Mouse (Mus musculus) layer of hippocampus, adult 9-11 months (tissue): ENCODE measurements around the gene Nol4l.
"Not testable (repeated sequence)": the region's sequence is repeated elsewhere in the genome, so short reads cannot be mapped to it uniquely, and the experiment has no call there.

Experiments
- DNase-seq: peaks from one replicate; pipeline ENCODE4 v3.0.0; 2022

Gene Nol4l

DNA sequence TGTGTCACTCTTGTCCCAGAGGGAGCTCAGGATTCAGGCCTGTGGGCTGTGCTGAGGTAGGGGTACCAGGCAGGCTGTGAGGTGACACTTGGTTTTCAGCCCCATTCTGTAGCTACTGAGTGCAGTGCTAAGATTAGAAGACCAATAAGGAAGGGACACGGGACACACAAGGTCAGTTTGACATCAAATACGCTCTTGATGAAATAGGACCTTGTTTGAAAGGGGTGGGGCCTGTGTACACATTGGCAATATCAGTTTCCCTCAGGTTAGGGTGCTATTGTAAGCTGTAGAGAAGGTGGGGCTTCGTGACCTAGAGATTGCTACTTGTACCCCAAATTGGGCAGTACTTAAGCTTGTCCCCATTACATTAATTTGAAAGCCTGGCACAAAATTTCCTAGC, 124.9 kb downstream of the Nol4l start:
- no peak for DNase-seq

DNA sequence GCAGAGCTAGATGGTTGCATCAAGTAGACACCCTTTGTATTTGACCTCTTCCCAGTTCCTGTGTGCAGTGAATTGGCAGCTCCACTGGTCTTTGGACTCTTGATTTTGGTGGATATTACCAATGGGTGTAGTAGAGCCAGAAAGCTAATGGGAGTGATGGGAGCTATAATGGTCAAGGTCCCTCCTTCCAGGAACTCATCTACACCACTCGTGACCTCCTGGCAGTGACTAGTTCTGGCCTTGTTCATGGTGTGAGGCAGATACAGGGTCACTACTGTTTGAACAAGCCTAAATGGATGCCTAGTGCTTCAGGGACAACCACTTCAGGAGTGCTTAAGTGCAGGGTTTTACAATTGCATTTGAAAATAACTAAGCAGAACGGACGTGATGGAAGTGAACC, 125.7 kb downstream of the Nol4l start:
- DNase-seq: no peak

DNA sequence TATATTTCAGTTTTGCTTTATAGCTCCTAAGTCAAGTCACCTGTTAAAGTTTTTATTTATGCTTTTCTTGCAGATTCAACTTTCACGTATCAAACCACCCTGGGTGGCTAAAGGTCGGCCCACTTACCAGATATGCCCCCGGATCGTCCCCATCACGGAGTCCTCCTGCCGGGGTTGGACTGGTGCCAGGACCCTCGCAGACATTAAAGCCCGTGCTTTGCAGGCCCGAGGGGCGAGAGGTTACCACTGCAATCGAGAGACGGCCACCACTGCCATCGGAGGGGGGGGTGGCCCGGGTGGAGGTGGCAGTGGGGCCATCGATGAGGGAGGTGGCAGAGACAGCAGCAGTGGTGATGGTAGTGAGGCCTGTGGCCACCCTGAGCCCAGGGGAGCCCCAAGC, 130.6 kb downstream of the Nol4l start:
- DNase-seq: no peak

DNA sequence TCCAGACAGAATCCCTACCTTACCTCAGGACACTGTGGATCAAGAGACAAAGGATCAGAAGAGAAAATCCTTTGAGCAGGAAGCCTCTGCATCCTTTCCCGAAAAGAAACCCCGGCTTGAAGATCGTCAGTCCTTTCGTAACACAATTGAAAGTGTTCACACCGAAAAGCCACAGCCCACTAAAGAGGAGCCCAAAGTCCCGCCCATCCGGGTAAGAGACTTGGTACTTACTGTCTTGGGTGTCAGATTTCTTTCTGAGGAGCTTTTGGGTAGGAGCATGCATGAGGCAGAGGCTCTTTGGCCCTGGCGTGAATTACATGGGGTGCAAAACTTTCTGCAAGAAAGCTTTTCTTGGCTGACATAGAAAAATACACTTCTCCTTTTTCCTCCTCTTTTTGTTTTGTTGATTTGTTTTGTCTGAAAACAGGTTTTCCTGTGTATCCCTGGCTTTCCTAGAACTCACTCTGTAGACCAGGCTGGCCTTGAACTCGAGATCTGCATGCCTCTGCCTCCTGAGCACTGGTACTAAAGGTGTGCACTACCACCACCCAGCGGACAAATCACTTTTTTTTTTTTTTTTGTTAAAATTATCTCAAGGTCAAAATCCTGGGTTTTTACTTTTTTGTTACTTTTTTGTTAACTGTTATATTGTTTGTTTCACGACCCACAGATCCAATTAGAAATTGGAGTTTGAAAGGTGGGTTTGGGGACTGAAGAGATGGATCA, 131.8 kb downstream of the Nol4l start:
- DNase-seq: no peak

DNA sequence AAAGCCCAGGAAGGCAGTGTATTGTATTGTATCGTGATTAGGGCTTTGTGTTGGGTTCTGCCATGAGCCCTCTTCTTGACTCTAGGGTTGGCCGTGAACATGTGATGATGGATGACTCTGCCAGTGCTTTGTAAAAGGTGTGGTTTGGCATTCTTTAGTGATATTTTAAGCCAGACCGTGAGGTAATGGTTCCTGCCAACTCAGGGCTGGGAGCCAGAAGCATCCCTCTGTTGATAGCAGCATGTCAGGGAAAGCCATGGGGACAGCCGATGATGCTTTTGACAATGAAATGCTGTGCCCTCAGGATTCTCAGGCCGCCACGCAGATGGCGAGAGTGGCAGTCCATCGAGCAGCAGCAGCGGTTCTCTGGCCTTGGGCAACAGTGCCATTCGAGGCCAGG, 136.7 kb downstream of the Nol4l start:
- DNase-seq: no peak

GRCm38 (mm10) chr2:153389831-153390230, 139.9 kb downstream of the Nol4l start:
- DNase-seq: no peak

DNA sequence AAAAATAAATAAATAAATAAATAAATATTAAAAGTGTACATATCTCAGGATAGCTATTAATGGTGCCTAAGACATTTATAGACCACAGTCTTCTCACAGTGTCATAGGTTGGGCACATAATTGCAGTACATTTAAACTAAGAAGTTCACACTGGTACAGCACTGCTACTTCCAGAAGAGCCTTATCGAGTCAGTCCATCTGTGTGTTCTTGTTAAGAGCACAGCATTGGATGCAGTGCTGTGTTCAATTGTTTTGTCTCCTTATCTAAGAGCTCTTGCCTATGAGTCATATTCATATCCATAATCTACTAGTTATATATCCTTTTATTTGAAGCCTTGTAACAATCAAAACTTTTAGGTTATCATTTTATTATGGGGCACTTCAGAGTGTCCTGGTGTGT, 149.3 kb downstream of the Nol4l start:
- no peak for DNase-seq

GRCm38 (mm10) chr2:153375380-153375779, 154.4 kb downstream of the Nol4l start:
- DNase-seq: no peak

DNA sequence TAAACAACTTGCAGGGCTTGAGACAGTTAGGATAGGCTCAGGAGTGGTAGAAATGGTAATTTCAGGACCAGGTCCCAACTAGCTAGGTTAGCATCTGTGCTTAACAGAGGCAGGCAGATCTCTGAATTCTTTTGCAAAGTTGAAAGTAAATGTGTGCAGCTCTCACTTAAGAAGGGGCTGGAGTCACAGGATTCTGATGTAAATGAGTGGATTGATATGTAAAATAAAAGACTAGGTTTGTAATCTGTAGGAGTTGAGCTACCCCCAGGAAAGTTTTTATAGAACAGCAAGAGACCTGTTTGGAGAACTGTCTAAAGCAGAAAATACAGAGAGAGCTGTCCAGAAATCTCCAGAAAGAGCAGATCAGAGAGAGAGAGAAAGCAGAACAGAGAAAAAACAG, 158.9 kb downstream of the Nol4l start:
- DNase-seq: no peak

DNA sequence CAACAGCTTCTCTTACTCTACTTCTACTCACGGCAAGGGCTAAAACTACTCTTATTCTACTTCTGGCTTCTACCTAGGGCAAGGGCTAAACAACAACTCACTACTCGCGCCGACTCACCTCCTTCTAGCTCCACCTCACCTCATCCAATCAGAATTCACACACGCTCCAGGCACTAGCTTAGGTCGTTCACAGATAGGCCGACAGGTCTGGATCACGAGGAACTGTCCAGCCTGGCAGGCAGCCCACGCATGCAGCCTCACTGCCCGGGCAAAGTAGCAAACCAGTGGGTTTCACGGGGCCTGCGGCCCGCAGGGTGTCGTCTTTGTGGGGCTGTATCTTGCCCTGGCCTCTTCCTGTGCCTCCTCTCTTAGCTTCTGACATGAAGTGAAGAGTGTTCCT, 165.2 kb downstream of the Nol4l start:
- DNase-seq: not testable (repeated sequence)

- DNase-seq: no peak
Measured at GRCm38 (mm10) chr2:153361101-153361710, 168.6 kb downstream of the Nol4l start.
